Mouse (Mus musculus): ENCODE data around the gene Cdh15.

The Cdh15 gene

DNA sequence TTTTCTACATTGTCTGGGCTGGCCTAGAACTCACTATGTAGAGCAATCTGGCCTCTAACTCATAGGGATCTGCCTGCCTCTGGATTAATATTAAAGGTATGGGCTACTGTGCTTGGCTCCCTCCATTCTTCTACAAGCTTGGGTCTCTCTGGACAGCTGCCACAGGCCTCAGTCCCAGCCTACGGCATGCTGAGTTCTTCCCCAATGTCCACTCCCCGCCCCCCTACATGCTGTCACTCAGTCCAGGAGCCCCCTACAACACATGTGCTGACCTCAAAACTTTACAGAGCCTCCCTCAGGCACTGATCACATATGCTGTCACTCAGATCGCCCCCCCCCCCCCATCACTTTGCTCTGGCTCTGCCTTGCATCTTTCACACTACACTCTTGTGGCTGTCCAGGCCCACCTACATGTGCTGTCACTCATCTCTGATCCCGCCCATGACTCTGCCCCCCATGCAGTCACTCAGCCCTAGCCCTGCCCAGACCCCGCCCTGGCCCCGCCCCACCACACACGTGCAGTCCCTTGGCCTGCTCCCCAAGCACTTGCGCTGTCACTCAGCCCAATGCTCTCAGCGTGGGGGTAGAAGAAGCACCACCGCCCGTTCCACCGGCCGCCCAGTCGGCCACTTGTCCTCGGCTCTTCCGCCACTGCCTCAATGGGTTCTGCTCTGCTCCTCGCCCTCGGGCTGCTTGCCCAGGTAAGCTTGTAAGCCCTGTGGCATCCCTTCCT, at the start of gene Cdh15:
Gene Cdh15 (plus strand): TSS at position 138 of the 733 bp plus-strand sequence.
- DNase-seq: peak; percentile 84

DNA sequence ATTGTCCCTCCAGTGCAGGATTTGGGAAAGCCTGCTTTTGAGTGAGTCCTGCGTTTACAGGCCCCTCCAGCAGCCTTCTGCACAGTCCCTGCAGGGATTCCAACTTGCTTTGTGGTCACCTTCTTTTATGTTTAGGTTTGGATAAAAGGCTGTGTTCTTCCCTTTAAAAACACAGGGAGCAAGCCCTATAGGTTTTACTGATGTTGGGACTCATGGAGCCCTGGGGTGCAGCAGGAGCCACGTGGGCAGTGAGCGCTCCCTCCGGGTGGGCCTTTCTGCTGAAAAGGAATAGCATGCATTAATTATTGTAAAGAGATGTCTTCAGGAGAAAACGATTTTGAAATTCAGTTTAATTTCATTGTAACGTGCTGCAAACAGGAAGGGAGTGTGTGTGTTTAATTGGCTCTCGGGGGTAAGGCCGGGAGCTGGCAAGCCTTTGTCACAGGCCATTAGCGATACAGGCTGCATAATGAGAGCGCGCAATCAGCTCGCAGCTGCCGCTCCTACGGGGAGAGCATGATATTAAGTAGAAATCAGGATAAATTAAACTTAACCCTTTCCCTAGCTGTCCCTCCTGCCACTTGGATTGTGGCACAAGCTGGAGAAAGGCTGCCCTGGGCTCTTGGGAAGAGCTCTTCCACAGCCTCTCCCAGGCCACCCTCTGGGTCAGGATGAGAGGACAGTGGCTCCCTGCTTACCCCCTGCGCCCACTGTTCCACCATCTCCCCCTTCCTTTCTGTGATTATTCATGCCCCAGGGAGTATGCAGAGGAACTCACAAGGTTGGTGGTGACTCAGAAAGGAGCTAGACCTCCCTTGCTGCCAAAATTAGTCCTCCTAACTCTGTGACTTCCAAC, 43.6 kb upstream of the Cdh15 start:
- DNase-seq: no peak

DNA sequence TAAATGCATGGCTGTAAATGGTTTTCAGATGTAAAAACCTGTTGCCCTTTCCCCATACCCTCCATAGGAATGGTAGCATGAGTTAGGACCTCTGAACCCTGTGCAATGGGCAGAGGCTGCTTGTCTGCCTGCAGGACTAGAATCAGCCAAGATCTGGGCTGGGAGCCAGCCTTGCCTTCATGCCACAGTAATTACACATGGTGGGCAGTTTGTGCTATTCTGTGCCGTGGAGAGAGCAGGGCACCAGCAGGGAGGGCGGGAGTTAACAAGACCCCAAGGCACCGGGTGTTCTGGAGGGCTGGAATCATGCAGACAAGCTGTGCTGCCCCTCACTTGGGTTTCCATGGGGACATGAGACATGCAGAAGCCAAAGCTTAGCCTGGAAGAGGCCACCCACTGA, 42.4 kb upstream of the Cdh15 start:
- DNase-seq: peak; percentile 61

DNA sequence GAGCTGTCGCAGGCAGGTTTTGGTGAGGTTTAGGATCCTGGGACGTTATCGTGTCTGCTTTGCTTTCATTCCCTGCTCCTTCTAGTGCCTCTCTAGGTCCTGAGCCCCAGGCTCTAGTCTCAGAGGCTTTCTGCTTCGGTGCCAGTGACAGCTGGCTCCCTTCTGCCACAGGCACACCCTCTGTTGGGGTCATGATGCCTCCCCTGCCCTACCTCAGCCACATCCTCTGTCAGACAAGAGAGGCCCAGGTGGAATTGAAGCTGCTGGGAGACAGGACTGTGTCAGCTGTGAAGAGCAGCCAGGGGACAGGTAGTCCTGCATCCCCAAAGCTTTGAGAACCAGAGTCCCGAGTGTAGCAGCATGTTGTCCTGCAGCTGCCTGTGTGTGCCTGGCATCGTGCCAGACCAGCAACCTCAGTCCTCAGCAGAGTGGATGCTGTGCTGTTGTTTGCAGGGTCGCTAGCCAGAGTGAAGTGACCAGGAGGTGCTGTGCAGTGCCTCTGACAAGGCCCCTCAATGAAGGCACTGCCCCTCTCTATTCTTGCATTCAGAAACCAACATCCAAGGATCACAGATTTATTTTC, 40.7 kb upstream of the Cdh15 start:
- DNase-seq: no peak

DNA sequence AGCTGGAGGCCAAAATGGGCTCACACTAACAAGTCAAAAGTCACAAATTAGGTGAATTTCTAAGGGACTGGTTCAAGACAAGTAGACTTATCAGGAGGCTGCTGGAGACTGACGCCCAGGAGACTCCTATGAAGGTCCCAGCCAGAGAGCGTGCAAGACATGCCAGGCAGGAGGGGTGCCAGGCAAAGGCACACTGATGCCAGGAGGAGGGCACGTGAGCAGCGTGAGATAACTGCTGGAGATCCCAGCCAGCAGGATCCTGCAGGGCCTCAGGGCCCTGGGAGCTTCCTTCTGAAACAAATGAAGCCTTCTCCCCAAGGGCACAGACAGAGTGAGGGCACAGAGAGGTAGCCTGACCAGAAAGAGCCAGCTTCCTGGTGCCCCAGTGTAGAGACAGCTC, 39.9 kb upstream of the Cdh15 start:
- no peak for DNase-seq

DNA sequence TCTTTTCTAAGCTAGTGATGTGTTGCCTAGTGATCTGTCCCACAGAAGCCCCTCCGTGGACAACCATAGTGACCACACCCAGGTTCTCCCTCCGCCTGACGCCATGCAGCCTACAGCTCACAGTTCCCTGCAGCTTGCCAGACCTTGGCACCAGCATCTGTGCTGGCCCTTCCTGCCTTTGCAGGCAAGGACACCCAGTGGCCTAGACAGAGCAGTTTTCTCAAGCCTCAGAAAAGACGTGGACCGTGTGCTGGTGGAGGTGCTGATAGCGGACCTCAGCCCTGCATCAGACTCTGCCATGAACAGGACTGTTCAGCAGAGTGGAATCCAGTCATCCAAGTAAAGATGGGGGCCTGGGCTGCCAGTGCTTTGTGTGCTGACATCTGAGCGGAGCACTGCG, 37.4 kb upstream of the Cdh15 start:
- DNase-seq: no peak

DNA sequence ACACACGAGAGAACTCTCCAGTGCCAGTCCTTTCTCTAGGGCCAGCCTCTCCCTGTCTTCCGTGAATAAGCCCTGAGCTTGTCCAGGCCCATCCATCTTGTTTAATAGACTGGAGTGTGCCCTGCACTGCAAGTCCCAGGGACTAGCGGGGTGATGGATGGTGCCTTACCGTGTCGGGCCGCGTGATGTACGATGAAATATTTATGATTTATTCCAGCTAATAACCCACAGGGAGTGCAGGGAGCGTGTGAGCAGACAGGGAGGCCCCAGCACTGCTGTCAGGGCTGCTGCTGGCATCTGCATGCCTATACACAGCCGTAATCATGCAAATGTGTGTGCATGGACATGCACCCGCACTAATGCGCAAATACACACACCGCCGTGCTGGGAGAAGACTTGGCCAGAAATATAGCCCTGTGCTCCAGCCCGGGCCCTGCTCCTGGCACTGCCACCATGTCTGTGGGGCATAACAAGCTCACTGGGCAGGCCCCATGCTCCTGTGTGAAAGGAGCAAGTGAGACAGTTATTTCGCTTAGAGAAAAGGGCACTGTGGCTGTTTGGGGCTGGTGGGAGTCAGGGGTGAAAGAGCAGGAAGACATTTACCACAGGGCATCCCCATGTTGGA, 35.8 kb upstream of the Cdh15 start:
- DNase-seq: no peak

DNA sequence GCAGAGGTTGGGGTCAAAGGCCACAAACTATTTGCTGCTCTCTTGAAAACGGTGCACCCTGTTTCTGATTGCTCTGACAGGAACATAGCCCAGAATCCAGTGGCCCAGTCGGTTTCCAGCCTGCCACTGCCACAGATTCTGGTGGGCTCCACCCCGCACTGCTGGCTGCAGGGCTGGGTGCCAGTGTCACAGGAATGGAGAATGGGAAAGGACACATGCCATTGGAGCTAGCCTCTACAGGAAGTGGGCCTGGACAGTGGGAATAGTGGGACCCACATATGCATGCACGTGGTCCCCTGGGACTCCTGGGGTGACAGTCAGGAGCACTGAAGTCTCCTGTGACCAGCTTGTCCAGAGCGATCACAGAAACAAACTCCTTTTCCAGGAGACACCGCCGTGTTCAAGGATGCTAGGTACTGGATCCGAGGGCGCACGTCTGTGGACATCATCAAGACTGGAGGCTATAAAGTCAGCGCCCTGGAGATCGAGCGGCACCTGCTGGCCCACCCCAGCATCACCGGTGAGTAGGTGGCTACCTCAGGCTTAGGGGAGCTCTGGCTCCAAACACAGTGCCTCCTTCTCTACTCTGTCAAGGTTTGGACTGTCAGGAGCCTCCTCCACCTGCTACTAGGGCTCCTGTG, 35.0 kb upstream of the Cdh15 start:
- no peak for DNase-seq

DNA sequence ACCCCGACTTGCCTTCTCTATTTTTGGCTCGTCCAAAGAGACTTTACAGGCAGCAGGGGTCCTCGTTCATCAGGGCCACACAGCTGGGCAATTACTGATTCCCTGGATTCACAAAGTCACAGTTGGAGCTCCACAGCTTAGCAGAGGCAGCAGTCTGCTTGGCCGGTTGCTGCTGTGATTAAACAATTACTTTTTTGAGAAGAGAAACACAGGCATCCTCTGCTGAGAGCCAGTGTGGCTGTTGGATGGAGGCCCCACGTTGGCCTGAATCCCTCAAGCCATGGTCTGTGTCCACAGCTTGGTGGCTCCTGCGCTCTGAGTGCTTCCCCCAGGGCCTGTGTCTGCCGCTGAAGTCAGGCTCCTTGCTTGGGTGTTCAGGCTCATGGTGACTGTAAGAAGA, 33.2 kb upstream of the Cdh15 start:
- no peak for DNase-seq

DNA sequence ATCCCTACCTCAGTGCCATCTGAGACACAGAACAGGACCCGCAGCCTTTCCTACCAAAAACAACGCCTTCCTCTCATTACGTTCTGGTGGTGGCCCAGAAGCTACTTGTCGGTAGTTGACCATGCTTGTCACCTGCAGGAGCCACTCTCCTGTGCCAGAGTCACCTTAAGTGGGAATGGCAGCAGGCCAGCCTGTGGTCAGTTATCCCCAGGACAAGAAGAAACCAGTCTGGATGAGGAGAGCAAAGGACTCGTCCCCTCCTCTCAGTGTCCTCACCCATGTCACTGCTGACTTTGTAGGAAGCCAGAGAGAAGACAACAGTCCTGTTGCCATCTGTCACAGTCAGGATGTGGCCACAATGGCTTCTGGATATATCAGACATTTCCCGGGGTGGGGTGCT, 30.8 kb upstream of the Cdh15 start:
- DNase-seq: no peak

DNA sequence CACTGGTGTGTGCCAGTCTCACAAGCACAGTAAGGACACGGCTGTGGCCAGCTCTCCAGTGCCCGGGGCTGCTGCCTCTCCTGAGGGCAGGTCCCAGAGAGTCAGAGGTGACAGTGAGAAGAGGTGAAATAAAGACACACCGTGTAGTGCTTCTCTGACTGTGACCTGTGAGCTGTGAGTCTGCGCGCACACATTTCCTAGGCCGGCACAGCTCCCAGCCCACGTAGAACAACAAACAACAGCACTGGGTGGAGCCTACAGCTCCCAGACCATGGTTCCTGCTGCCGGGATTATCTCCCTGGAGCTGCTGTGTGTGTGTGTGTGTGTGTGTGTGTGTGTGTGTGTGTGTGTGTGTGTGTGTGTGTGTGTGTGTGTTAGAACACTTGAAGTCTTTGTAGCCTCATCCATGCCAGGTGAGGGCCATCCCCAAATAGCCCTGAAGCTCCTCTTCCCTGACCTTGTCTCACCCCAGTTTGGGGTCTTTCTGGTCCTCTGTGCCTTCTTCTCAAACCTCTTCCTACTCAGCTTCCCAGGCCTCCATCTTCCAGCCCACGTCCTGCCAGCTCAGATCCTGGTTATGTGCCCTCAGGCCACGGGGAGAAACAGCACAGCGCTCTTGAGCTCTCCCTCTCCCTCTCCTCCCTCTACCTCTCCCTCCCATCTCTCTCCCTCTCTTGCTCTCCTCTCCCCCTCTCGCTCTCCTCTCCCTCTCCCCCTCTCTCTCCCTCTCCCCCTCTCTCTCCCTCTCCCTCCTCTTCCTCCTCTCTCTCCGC, 29.9 kb upstream of the Cdh15 start:
- no peak for DNase-seq

DNA sequence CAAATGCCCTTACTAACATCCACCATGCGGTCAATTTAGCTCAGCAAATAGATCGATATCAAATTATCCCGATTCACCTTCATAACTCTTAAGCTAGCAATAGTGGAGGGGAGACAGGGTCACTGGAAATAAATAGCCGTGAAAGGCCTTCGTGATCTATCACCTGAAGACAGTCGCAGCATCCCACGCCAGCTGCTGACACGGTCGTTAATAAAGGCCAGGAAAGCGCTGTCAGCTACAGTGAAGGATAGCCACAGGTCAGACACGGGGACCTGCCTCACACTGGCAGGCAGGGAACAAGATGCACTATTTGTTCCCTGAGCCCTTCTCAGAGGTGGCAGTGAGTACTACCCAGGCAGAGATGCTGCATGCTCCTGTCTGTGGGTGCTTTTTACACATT, 28.0 kb upstream of the Cdh15 start:
- no peak for DNase-seq

DNA sequence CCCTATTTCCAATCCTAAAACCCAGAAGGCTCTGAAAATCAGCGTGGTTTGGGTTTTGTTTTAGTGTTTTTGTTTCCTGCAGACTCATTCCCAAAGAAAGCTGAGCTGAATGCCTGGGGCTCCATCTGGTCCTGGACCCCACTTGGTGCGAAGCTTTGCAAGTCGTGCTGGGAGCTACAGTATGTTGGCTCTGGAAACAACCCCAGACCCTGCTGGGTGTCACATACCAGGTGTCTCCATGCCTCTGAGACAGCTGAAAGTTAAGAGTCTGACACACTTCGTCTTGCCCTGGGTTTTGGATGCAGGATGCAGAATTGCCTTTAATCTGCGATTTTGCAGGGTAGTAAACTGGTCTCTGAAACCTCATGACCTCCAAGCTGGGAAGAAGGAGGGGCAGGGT, 23.2 kb upstream of the Cdh15 start:
- peak; percentile 76 for DNase-seq

DNA sequence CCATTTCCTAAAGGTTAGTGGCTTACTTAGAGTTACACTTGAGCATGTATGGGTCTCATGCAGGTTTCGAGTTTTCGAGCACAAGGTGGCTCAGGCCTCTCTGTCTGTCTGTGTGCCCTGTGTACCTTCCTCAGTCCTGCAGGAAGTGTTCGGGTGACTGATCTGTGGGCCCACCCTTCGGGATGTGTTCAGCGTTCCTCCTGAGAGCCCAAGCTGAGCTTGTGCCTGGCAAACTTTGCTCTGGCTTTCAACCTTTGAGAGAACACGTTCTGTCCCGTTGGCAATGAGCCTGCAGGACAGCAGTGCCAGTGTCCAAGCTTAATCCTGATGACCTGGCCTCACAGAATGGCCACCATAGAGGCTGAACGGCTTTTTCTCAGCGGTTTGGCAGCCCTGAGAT, 22.8 kb upstream of the Cdh15 start:
- DNase-seq: peak; percentile 54

DNA sequence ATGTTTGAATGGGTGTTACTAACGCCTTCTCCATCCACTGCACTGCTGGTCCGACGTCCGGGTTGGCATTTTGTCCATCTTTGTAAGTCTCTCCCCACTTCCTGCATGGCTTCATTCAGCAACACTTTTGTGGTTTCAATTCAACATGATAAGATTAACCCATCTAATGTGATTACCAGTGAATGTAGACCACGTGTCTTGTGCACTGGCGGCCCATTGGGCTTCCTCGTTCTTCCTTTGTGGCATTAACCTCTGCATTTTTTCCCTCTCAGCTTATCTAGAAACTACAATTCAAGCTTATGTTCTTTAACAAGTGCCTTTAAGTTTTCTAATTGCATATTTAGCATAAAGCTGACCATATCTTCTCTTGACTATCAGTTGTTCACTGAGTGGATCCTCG, 22.4 kb upstream of the Cdh15 start:
- DNase-seq: no peak

DNA sequence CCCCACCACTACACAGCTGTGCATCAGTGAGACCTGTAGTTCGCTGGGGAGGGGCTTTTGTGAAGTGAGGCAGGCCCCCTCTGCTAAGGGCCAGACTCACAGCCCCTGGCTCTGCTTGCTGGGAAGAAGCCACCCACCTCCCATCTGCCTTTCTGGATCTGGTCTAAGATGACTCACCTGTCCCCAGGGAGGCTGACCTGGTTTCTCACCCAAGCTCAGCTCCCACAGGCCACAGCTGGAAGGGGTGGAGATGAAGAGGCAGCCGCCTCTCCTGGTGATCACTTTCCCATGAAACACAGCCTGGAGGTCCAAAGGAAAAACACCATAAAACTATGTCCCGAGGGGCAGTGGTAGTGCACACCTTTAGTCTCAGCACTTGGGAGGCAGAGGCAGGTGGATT, 18.4 kb upstream of the Cdh15 start:
- no peak for DNase-seq

DNA sequence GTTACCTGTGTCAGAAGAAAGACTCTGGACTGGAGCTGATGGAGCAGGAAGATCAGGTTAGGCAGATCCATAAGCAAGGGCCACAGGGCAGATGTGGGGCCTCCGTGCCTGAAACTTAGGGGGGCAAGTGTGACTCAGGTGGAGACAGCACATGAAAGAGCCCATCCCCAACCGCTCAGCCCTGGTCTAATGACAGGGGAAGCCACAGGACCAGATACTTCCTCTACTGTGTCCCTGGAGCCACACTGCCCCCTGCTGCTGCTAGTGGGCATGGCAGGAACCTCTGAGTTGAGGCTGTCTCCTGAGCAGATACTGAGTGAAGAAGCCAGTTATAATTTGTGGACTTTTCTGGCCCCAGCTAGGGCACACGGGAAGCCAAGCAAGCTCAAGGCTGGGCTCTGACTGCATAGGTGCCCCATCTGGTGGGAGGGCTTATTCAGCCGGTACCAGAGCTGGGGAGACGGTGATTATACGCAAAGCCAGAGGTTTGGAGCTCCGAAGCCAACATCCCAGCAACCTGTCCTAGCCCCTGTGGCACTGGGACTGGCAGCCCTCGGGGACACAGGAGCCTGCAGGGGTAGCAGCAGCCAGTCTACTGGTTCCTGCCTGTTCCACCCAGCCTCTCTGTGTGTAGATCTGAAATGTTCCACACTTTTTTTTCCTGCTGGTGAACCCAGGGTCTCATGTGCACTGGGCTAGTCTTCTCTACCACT, 17.3 kb upstream of the Cdh15 start:
- DNase-seq: peak; percentile 94

DNA sequence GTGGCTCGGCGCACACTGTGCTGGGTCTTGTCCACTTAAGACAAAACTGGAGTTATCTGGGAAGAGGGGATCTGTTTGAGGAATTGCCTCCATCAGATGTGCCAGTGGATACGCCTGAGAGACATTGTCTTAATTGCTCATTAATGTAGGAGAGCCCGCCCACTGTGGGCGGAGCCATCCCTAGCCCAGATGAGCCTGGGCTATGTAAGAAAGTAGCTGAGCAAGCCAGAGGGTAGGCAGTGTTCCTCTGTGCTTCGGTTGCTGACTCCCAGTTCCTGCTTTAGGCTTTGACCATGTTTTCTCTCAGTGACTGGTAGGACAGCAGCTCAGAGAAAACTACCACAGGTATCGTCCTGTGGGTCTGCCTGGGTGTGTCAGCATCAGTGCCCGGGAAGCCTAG, 13.3 kb upstream of the Cdh15 start:
- no peak for DNase-seq

DNA sequence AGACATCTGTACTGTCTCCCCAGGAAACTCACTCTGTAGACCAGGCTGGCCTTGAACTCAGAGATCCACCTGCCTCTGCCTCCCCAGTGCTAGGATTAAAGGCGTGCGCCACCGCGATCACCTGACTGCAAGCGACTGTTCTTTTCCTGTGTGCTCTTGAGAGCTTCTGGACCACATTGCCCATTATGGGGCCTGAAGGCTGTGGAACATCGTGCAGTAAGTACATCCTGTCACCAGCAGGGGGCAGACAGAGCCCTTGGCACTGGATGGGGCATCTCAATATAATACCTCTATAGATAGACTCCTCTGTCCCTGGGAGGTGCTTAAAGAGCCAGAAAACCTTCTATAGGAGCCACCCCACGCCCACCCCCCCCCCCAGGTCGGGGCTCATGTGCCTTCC, 12.8 kb upstream of the Cdh15 start:
- DNase-seq: peak; percentile 87

DNA sequence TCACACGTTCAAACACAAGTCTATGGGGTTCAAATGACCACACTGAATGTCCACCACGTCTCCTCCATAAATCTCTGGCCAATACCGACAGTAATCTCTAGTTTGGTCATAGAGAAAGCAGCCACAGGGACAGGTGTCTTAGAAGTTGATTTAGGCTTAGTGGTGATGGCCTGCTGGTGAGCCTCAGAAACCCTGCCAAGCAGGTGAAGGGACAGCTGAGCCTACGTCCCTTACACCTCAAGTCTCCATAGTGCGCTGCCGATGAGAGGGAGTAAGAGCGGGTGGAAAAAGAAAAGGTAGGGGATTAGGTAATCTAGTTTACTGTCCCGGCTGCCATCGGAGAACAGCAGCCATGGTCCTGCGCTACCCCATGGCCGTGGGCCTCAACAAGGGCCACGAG, 11.6 kb upstream of the Cdh15 start:
- no peak for DNase-seq

DNA sequence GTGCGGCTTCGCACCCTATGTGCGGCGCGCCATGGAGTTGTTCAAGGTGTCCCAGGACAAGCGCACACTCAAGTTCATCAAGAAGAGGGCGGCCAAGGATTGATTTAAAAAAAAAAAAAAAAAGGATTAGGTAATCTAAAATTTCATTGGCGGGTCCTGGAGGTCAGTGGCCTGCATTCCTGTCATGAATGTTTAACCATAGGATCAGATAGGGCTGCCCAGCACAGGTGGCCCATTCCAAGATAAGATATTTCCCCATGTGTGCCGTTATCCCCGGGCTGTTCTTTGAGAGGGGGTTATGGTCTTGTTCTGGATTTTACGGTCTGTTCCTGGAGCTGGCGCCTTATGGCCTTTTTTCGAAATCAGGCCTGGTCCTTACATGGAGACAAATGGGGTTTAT, 11.1 kb upstream of the Cdh15 start:
- DNase-seq: no peak

DNA sequence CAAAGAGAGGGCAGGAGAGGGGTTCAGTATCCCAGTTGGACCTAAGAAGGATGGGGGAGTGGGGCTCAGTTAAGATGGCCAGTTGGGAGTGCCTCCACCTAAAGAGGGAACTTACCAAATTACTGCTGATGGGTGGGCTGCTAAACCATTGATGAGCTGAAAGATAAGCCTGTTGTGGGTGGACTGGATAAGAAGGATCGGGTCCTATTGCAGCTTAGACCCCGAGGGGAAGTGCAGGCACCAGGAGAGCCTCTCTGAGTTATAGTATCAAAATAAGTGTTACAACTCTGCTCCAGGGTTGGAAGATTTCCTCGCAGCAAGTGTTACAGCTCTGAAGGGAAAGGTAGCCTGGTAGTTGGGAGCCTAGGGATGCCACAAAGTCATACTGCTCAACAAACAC, 3.6 kb upstream of the Cdh15 start:
- no peak for DNase-seq

Measured in cerebellum, adult 11 months (tissue).